ENCODE assay signal across 19 mouse cellular contexts in genomic region chr4:127365433-127365832, GRCm38 (mm10). TPM values are rescaled to one million over a fixed set of nuclear protein-coding genes. Genes with fewer than 3 reads are reported as not detected.
A peak's percentile ranks its signal among the peaks of the same experiment; 100 is the strongest.
DNase-seq lines count a peak whose midpoint lies in the region; ATAC-seq lines count a peak whose summit lies in the region.
"Had no signal": no experiment of that assay in that cellular context is flagged by ENCODE, and none has a peak within 500 bp of the region (broad histone marks: within the 10 kb centered on the region; RNA-seq: fewer than 3 reads in every experiment).

No protein-coding gene starts in this region.

- DNase-seq in embryo, embryonic 10 days (ENCODE audit: low spot score), result peak; percentile 15
- no peak for DNase-seq in embryo, embryonic 9.5 days (ENCODE audit: extremely low spot score)
- peak; percentile 29 for DNase-seq in hindbrain, embryonic 11.5 days (ENCODE audit: low spot score)
- DNase-seq in ovary, postnatal 36 days (ENCODE audit: low spot score), result no peak
- DNase-seq in right cerebral cortex, postnatal 14 days, result no peak
- DNase-seq: cerebellum, adult 9-10 months; forebrain, postnatal 0 days; gastrocnemius, postnatal 25 days; kidney, postnatal 10 days; layer of hippocampus, postnatal 36 days; lung, adult 18-20 months had no signal

- no peak overlapping the region for H3K4me2 ChIP-seq in hindbrain, embryonic 11.5 days (replicated peaks; ENCODE audit: low read depth, low read length)
- no peak overlapping the region for H3K4me2 ChIP-seq in hindbrain, embryonic 16.5 days (ENCODE audit: low read length)
- H3K4me2 ChIP-seq in embryonic facial prominence, embryonic 15.5 days (replicated peaks), result no peak overlapping the region
- H3K4me2 ChIP-seq in neural tube, embryonic 12.5 days (replicated peaks), result no peak overlapping the region
- H3K4me2 ChIP-seq: embryonic facial prominence, embryonic 12.5 days; limb, embryonic 13.5 days had no signal

- H3K9ac ChIP-seq in hindbrain, embryonic 11.5 days (ENCODE audit: low read depth, low read length), result no peak overlapping the region
- H3K9ac ChIP-seq in hindbrain, embryonic 16.5 days (ENCODE audit: low read depth, low read length), result no peak overlapping the region
- no peak overlapping the region for H3K9ac ChIP-seq in embryonic facial prominence, embryonic 15.5 days
- H3K9ac ChIP-seq in neural tube, embryonic 12.5 days, result no peak overlapping the region
- H3K9ac ChIP-seq: embryonic facial prominence, embryonic 12.5 days; forebrain, postnatal 0 days; limb, embryonic 13.5 days had no signal

- no peaks in the 10 kb centered on the region; the same call in 1 of the 2 replicates for H3K4me1 ChIP-seq in hindbrain, embryonic 11.5 days (replicated peaks; ENCODE audit: control insufficient read depth, insufficient read depth, low read length)
- peaks cover 7% of the 10 kb centered on the region; the same call in 1 of the 2 replicates for H3K4me1 ChIP-seq in hindbrain, embryonic 16.5 days (ENCODE audit: control insufficient read depth, insufficient read depth, low read depth, low read length)
- 0 out of 2 replicates have a peak, but pooled peaks cover 7% of the 10 kb centered on the region for H3K4me1 ChIP-seq in embryonic facial prominence, embryonic 15.5 days
- peaks cover 14% of the 10 kb centered on the region for H3K4me1 ChIP-seq in neural tube, embryonic 12.5 days

- 20% methylated on average over 5 of the region's 5 CpGs for WGBS in hindbrain, embryonic 11.5 days
- 22% methylated on average over 5 of the region's 5 CpGs for whole genome bisulfite sequencing in hindbrain, embryonic 16.5 days
- WGBS in embryonic facial prominence, embryonic 15.5 days, result 12% methylated on average over 5 of the region's 5 CpGs
- 15% methylated on average over 5 of the region's 5 CpGs for WGBS in neural tube, embryonic 12.5 days

- H3K36me3 ChIP-seq in hindbrain, embryonic 11.5 days (ENCODE audit: control insufficient read depth, insufficient read depth, low read length), result no peaks in the 10 kb centered on the region
- no peaks in the 10 kb centered on the region for H3K36me3 ChIP-seq in hindbrain, embryonic 16.5 days (ENCODE audit: control insufficient read depth, insufficient read depth, low read length)
- H3K36me3 ChIP-seq in embryonic facial prominence, embryonic 15.5 days, result no peaks in the 10 kb centered on the region
- no peaks in the 10 kb centered on the region for H3K36me3 ChIP-seq in neural tube, embryonic 12.5 days
- H3K36me3 ChIP-seq: embryonic facial prominence, embryonic 12.5 days; limb, embryonic 13.5 days had no signal

- peak overlapping the region; percentile 67 for H3K27ac ChIP-seq in hindbrain, embryonic 11.5 days (ENCODE audit: low read depth, low read length)
- H3K27ac ChIP-seq in hindbrain, embryonic 16.5 days (ENCODE audit: low read depth, low read length), result no peak overlapping the region
- H3K27ac ChIP-seq in embryonic facial prominence, embryonic 15.5 days (replicated peaks), result no peak overlapping the region
- H3K27ac ChIP-seq in neural tube, embryonic 12.5 days, result peak overlapping the region; percentile 4; the same call in 1 of the 2 replicates
- H3K27ac ChIP-seq: embryonic facial prominence, embryonic 12.5 days; limb, embryonic 13.5 days; macrophage had no signal

- H3K27me3 ChIP-seq in hindbrain, embryonic 11.5 days (ENCODE audit: control insufficient read depth, insufficient read depth, low read length), result no peaks in the 10 kb centered on the region; the same call in 1 of the 2 replicates
- H3K27me3 ChIP-seq in hindbrain, embryonic 16.5 days (replicated peaks; ENCODE audit: control insufficient read depth, insufficient read depth, low read length), result no peaks in the 10 kb centered on the region
- H3K27me3 ChIP-seq in embryonic facial prominence, embryonic 15.5 days, result peaks cover 8% of the 10 kb centered on the region; the same call in 1 of the 2 replicates
- H3K27me3 ChIP-seq in neural tube, embryonic 12.5 days (replicated peaks), result no peaks in the 10 kb centered on the region

- H3K4me3 ChIP-seq in hindbrain, embryonic 11.5 days (ENCODE audit: low read depth, low read length), result no peak overlapping the region
- no peak overlapping the region for H3K4me3 ChIP-seq in hindbrain, embryonic 16.5 days (ENCODE audit: low read length)
- H3K4me3 ChIP-seq in embryonic facial prominence, embryonic 15.5 days (replicated peaks), result no peak overlapping the region
- no peak overlapping the region for H3K4me3 ChIP-seq in neural tube, embryonic 12.5 days
- H3K4me3 ChIP-seq: embryonic facial prominence, embryonic 12.5 days; limb, embryonic 13.5 days; myocyte had no signal

- ATAC-seq in hindbrain, embryonic 11.5 days (ENCODE audit: low FRiP score), result peak; percentile 64
- ATAC-seq in hindbrain, embryonic 16.5 days, result no peak
- peak; percentile 59; the same call in 1 of the 2 replicates for ATAC-seq in embryonic facial prominence, embryonic 15.5 days (ENCODE audit: insufficient number of reproducible peaks, low FRiP score, low TSS enrichment, low read depth)
- ATAC-seq in neural tube, embryonic 12.5 days (ENCODE audit: low FRiP score, low read depth), result no peak
- ATAC-seq: forebrain, postnatal 0 days had no signal

- no peaks in the 10 kb centered on the region for H3K9me3 ChIP-seq in hindbrain, embryonic 11.5 days (ENCODE audit: control insufficient read depth, low read length)
- H3K9me3 ChIP-seq in hindbrain, embryonic 16.5 days (ENCODE audit: control insufficient read depth, low read length), result no peaks in the 10 kb centered on the region
- H3K9me3 ChIP-seq in embryonic facial prominence, embryonic 15.5 days (replicated peaks), result no peaks in the 10 kb centered on the region
- no peaks in the 10 kb centered on the region for H3K9me3 ChIP-seq in neural tube, embryonic 12.5 days
- H3K9me3 ChIP-seq: embryonic facial prominence, embryonic 12.5 days; limb, embryonic 13.5 days had no signal

RNA-seq across cellular contexts. Expression of gene Gjb5, which starts 7.5 kb away (rescaled TPM):
- polyA plus RNA-seq in hindbrain, embryonic 11.5 days (2014; fragmentation: Nextera tagmentation; extraction: Ambion mirVana), result 0.66 and 0.92 TPM in 2 replicates
- polyA plus RNA-seq in hindbrain, embryonic 16.5 days (2015; fragmentation: Nextera tagmentation; extraction: Ambion mirVana), result 0.20 and 0.34 TPM in 2 replicates
- polyA plus RNA-seq in embryonic facial prominence, embryonic 15.5 days (2015; fragmentation: Nextera tagmentation; extraction: Ambion mirVana), result 2.3 and 3.4 TPM in 2 replicates
- polyA plus RNA-seq in neural tube, embryonic 12.5 days (2016; fragmentation: Nextera tagmentation; extraction: Ambion mirVana), result 0.41 and 0.43 TPM in 2 replicates
- polyA plus RNA-seq: macrophage had no signal

RNA-seq across cellular contexts. Expression of gene Gjb4, which starts 11.6 kb away (rescaled TPM):
- 0.24 and 0.39 TPM in 2 replicates for polyA plus RNA-seq in hindbrain, embryonic 11.5 days (2014; fragmentation: Nextera tagmentation; extraction: Ambion mirVana)
- polyA plus RNA-seq in hindbrain, embryonic 16.5 days (2015; fragmentation: Nextera tagmentation; extraction: Ambion mirVana), result 0.14 TPM in 1 of 2 replicates, not detected in the other
- polyA plus RNA-seq in embryonic facial prominence, embryonic 15.5 days (2015; fragmentation: Nextera tagmentation; extraction: Ambion mirVana), result 4.4 and 5.3 TPM in 2 replicates
- not detected in 2 replicates for polyA plus RNA-seq in neural tube, embryonic 12.5 days (2016; fragmentation: Nextera tagmentation; extraction: Ambion mirVana)
- polyA plus RNA-seq: embryonic facial prominence, embryonic 12.5 days; forebrain, postnatal 0 days; limb, embryonic 13.5 days; macrophage; testis, adult 2 months had no signal

RNA-seq across cellular contexts. Expression of gene Gjb3, which starts 34.8 kb away (rescaled TPM):
- 0.77 and 1.7 TPM in 2 replicates for polyA plus RNA-seq in hindbrain, embryonic 11.5 days (2014; fragmentation: Nextera tagmentation; extraction: Ambion mirVana)
- polyA plus RNA-seq in hindbrain, embryonic 16.5 days (2015; fragmentation: Nextera tagmentation; extraction: Ambion mirVana), result 0.15 and 0.19 TPM in 2 replicates
- polyA plus RNA-seq in embryonic facial prominence, embryonic 15.5 days (2015; fragmentation: Nextera tagmentation; extraction: Ambion mirVana), result 14.3 and 16.0 TPM in 2 replicates
- 0.77 and 0.85 TPM in 2 replicates for polyA plus RNA-seq in neural tube, embryonic 12.5 days (2016; fragmentation: Nextera tagmentation; extraction: Ambion mirVana)
- polyA plus RNA-seq: macrophage had no signal

RNA-seq across cellular contexts. Expression of gene Gja4, which starts 51.6 kb away (rescaled TPM):
- polyA plus RNA-seq in hindbrain, embryonic 11.5 days (2014; fragmentation: Nextera tagmentation; extraction: Ambion mirVana), result 13.5 and 14.0 TPM in 2 replicates
- 20.4 and 26.1 TPM in 2 replicates for polyA plus RNA-seq in hindbrain, embryonic 16.5 days (2015; fragmentation: Nextera tagmentation; extraction: Ambion mirVana)
- 17.7 and 17.8 TPM in 2 replicates for polyA plus RNA-seq in embryonic facial prominence, embryonic 15.5 days (2015; fragmentation: Nextera tagmentation; extraction: Ambion mirVana)
- polyA plus RNA-seq in neural tube, embryonic 12.5 days (2016; fragmentation: Nextera tagmentation; extraction: Ambion mirVana), result 17.1 and 19.4 TPM in 2 replicates
- polyA plus RNA-seq: macrophage had no signal

Comparison
In these comparisons a context has a peak if more than half of its experiments do, and no peak if none do; other contexts are left out.
1. DNase-seq: peak in embryo, embryonic 10 days (single experiment) and hindbrain, embryonic 11.5 days (single experiment); none in embryo, embryonic 9.5 days (single experiment), ovary, postnatal 36 days (single experiment) and right cerebral cortex, postnatal 14 days (single experiment).
2. ATAC-seq: peak in hindbrain, embryonic 11.5 days (single experiment) and embryonic facial prominence, embryonic 15.5 days (single experiment); none in hindbrain, embryonic 16.5 days (single experiment) and neural tube, embryonic 12.5 days (single experiment).
3. H3K27ac ChIP-seq: peak in hindbrain, embryonic 11.5 days (single experiment) and neural tube, embryonic 12.5 days (single experiment); none in hindbrain, embryonic 16.5 days (single experiment) and embryonic facial prominence, embryonic 15.5 days (single experiment).